Mouse (Mus musculus) heart, postnatal 36 days (tissue): ENCODE data around the gene Tcp11l2. TPM values are rescaled to one million over a fixed set of nuclear protein-coding genes. Genes with fewer than 3 reads are reported as not detected.

Experiments
- DNase-seq, 2 experiments: peaks; one replicate each; pipeline ENCODE4 v3.0.0; 2021 to 2022
- intact Hi-C: fragments of 180-260 bp; cut with DNase I; formaldehyde crosslinking; loops from one replicate; pipeline ENCODE4 v1.15.1; 2025
- total RNA-seq, 2 experiments: library from RNA; stranded (reverse); gene quantifications; 2 replicates each; pipeline ENCODE4 v1.2.3; 2021

Tcp11l2 gene
- total RNA-seq, 2 experiments from 2014 or later: 131 to 192 TPM

- intact Hi-C loops: loop anchor here (5.0 kb wide), 1 partner anchor 37 kb away; no protein-coding TSS in a partner anchor
Measured at GRCm38 (mm10) chr10:84554291-84555009, 22.0 kb upstream of the Tcp11l2 start.

GRCm38 (mm10) chr10:84556120-84556519 lies 20.3 kb upstream of the Tcp11l2 start:
- intact Hi-C loops: loop anchor here (5.0 kb wide), 1 partner anchor 39 kb away; no protein-coding TSS in a partner anchor
- no peak for DNase-seq

More at GRCm38 (mm10) chr10:84554291-84555009, 22.0 kb upstream of the Tcp11l2 start:
- no peak for DNase-seq

GRCm38 (mm10) chr10:84558511-84558910 lies 17.9 kb upstream of the Tcp11l2 start:
- no peak for DNase-seq
- intact Hi-C loops: loop anchor here (5.0 kb wide), 1 partner anchor 41 kb away; no protein-coding TSS in a partner anchor

- no peak for DNase-seq
- intact Hi-C loops: loop anchor here (5.0 kb wide), 1 partner anchor 43 kb away; no protein-coding TSS in a partner anchor
Measured at GRCm38 (mm10) chr10:84559986-84560385, 16.4 kb upstream of the Tcp11l2 start.

- DNase-seq: no peak
- intact Hi-C loops: no loop called here
Measured at GRCm38 (mm10) chr10:84562121-84562520, 14.3 kb upstream of the Tcp11l2 start.

GRCm38 (mm10) chr10:84562567-84563554 lies 13.6 kb upstream of the Tcp11l2 start:
- DNase-seq: no peak

GRCm38 (mm10) chr10:84564427-84564826 lies 12.0 kb upstream of the Tcp11l2 start:
- intact Hi-C loops: no loop called here

More at GRCm38 (mm10) chr10:84562567-84563554, 13.6 kb upstream of the Tcp11l2 start:
- intact Hi-C loops: no loop called here

GRCm38 (mm10) chr10:84571052-84571639 lies 5.3 kb upstream of the Tcp11l2 start:
- intact Hi-C loops: no loop called here
- no peak for DNase-seq

More at GRCm38 (mm10) chr10:84564427-84564826, 12.0 kb upstream of the Tcp11l2 start:
- no peak for DNase-seq

- intact Hi-C loops: no loop called here
- DNase-seq: no peak
Measured at GRCm38 (mm10) chr10:84573671-84574420, 2.6 kb upstream of the Tcp11l2 start.

- DNase-seq: no peak
- intact Hi-C loops: loop anchor here (2.0 kb wide), 2 partner anchors 41 to 47 kb away; partner anchors contain the start of genes Ckap4 and Polr3b
Measured at GRCm38 (mm10) chr10:84576029-84576394, 414 bp upstream of the Tcp11l2 start.

GRCm38 (mm10) chr10:84577071-84577727 lies 773 bp downstream of the Tcp11l2 start:
- intact Hi-C loops: loop anchor here (2.0 kb wide), 2 partner anchors 42 to 46 kb away; partner anchors contain the start of genes Ckap4 and Polr3b
- peak; percentile 80 to 89 for DNase-seq

GRCm38 (mm10) chr10:84578738-84579137 lies 2.3 kb downstream of the Tcp11l2 start:
- intact Hi-C loops: no loop called here
- peak in 1 of 2 experiments; percentile 43 for DNase-seq

- intact Hi-C loops: no loop called here
- no peak for DNase-seq
Measured at GRCm38 (mm10) chr10:84579527-84579926, 3.1 kb downstream of the Tcp11l2 start.

- peak; percentile 20 to 53 for DNase-seq
- intact Hi-C loops: no loop called here
Measured at GRCm38 (mm10) chr10:84581191-84581590, 4.8 kb downstream of the Tcp11l2 start.

GRCm38 (mm10) chr10:84582236-84582635 lies 5.8 kb downstream of the Tcp11l2 start:
- intact Hi-C loops: no loop called here
- no peak for DNase-seq

- no peak for DNase-seq
- intact Hi-C loops: no loop called here
Measured at GRCm38 (mm10) chr10:84584451-84585293, 8.2 kb downstream of the Tcp11l2 start.

- intact Hi-C loops: no loop called here
- DNase-seq: no peak
Measured at GRCm38 (mm10) chr10:84585294-84585650, 8.8 kb downstream of the Tcp11l2 start.

- no peak for DNase-seq
- intact Hi-C loops: no loop called here
Measured at GRCm38 (mm10) chr10:84590956-84591355, 14.5 kb downstream of the Tcp11l2 start.
